Mouse (Mus musculus) lung, adult 2 months (tissue): ENCODE results near the gene Anxa5.

Source experiments
- CTCF ChIP-seq: fragments of 200-500 bp; IDR thresholded peaks from 2 replicates; pipeline ENCODE4 v1.5.1; 2011; ENCODE audit warnings: mild to moderate bottlenecking, low read length, control low read depth; ENCODE audit not compliant: insufficient read depth
- POLR2A ChIP-seq: fragments of 200-500 bp; IDR thresholded peaks from 2 replicates; pipeline ENCODE4 v1.6.1; 2011; ENCODE audit warnings: low read depth, mild to moderate bottlenecking, control low read depth, low read length, borderline replicate concordance; ENCODE audit errors: extremely low read depth

GRCm38 (mm10) chr3:36473222-36473621 is 2.5 kb downstream of the Anxa5 start:
- TF ChIP-seq CTCF (no peak), POLR2A (no peak)
